Mouse (Mus musculus) right cerebral cortex, postnatal 14 days (tissue): ENCODE measurements around the gene Cacng1.

Experiments used
- DNase-seq: peaks from one replicate; pipeline ENCODE4 v3.0.0; 2022

Cacng1 gene

DNA sequence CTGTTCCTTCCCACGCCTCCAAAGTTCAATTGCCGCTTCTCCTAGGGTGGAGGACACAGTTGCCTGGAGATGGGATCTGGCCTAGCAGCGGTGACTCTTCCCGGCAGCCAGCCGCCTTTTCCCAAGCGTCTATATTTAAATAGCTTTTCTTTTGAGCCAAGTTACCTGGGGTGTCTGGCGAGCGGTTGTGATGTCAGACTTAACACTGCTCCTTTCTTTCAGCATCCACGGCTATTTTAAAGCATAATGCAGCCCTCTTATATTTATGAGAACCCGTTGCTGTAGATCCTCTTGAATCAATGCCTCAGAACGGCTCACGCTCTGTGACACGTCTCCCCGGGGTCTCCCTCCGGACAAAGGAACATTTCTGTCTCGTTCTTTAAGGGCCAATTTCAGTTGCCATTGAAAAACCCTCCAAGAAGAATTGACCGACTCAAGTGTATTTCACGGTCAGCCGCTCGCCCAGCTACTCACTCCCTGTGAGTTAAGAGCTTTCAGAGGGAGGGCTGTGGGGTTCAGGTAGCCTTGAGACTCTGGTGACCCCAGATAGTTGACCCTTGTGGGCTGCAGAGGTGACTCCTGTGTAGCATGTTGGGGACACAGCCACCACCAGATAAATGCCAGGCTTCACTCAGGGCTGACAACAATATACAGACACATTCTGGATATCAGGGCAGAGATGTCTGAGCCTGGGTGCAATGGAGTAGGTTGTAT, 8.3 kb downstream of the Cacng1 start:
- no peak for DNase-seq

DNA sequence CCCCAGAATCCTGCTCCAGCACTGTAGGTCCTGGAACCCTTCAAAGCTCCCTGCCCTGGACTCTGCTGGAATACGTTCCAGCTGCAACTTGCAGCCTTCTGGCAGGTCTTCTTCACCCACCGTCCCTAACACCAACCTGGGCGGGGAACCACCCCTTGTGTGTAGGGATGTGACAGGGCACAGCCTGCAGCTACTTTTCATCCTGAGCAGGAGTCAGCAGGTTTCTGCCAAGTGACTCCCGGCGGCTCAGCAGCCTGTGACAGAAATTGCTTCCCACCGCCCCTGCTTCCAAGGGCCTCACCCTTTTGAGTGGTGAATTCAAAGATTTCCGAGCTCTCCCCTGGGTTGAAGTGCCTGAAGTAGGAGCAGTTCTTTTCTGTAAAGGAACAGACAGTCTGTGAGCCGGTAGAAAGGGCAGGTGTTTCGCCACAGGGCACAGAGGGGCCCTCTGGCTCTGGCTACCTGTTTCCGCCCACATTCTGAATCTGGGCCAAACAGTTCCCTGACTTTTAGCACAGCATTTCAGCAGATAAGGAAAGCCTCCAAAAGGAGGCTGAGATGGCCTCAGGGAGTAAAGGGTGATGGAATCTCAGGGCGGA, 10.7 kb downstream of the Cacng1 start:
- DNase-seq, result no peak

DNA sequence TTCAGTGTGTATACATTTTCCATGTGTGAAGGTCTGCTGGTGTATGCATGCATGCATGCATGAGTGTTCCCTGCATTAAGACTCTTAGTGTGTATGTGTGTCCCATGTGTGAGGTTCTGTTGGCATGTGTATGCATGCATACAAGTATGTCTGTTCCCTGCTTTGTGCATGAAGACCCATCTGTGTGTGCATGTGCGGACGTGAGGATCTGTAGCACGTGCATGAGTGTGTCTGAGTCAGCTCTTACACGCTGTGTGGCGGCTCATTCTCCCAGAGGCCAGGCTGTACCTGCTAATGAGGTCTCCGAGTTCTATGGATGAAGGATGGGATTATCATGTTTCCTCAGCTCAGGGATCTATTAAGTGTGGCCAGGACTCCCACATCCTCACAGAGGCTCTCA, 11.3 kb downstream of the Cacng1 start:
- no peak for DNase-seq

DNA sequence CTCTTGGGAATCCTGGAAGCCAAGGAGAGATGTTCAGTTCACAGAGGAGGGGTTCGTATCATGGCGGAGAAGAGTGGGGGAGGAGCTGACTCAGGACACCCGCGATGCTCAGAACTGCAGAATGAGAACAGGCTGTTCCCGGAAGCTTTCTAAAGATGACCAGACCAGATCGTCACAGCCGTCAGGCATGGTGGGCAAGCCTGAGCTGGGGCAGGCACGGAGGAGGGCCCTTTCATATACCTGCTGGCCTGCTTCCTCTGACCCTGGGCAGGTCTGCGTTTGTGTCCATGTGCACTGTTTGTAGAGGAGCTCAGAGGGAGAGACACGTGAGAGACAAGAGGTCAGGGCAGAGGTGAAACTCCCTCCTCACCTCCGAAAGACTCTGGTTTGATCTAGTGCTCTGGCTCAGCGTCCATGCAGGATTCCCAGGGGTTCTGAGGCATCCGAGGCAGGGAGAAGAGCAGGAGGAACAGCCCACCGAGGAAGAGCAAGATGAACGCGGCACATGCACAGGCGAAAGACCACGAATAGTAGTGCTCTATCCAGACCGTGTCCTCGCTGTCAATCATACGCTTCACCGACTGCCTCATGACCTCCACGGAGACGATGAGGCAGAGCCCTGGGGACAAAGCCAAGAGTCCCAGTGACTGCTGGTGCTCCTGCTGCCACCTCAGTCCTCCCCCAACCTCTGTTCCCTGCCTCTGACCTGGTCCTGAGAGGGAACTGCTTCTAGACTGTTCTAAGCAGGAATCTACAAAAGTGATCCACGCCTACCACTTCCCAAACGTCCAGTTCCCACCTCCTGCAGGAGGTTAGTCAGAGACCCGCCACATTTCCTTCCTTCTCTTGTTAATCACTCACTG, 12.8 kb downstream of the Cacng1 start:
- DNase-seq, result no peak

DNA sequence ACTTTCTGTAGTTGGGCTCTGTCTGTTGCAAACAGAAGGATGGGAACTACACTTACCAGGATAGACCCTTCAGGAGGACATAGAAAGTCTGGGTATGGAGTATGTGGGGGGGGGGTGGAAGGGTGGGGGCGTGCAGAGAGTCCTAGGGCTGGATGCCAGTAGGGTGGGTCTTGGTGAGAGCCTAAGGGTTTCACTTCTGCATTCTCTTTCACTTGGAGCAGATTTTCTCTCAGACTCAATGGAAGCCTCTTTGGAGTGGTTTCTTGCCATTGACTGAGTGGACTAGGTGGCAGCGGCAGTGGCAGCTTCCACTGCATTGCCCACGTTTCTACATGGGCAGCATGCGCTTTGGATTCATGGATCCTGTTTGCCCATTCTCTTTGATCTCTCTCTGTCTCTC, 16.4 kb downstream of the Cacng1 start:
- DNase-seq, result no peak

DNA sequence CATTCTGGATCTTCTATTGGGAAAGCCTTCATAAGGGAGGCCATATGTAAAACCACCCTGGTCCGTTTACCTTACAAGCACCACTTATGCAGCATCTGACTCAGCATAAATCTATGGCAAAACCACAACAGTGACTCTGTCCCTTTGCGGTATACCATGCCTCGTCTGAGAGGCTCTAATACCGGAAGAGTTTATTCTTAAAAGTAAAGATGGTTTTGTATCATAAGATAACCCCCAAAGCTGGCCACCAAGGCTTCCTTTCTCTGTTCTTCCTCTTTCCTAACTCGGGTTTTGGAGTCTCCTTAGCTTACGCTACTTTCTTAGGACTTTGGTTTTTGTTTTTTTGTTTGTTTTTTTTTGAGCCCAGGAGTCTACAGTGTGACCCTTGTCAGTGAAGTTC, 23.0 kb downstream of the Cacng1 start:
- no peak for DNase-seq

DNA sequence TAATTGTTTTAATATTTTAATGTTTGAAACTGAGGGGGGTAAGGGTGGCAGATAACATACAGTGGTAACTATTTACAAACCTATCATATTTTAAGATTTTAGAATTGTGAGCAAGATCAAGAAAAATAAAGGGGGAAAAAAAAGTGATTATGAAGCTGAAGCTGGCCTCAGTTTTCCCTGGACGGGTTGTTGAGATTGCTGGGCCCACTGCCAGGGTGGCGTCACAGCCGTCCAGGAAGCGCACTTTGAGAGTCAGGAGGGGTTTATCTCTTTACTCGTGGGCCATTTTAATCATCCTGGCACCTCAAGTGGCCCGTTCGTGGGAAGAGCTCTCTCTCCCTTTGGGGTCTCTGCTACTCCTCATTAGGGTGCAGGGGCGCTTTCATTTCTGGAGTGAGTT, 24.8 kb downstream of the Cacng1 start:
- no peak for DNase-seq

DNA sequence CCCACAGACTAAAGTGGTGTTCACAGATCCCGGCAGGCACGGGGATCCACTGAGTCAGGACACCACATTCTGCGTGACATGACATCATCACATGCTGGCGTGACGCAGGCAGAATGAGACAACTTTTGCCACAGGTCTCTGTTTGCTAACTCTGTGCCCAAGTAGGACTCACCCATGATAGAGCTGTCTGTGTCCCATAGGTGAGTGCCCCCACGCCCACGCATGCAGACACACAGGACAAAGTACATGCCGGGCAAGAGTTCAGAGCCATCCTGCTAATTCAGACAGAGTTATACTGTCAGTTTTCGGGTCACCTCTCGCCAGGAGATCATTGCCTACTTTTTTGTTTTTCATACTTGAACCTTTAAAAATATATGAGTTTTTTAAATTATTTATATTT, 27.8 kb downstream of the Cacng1 start:
- DNase-seq, result no peak

DNA sequence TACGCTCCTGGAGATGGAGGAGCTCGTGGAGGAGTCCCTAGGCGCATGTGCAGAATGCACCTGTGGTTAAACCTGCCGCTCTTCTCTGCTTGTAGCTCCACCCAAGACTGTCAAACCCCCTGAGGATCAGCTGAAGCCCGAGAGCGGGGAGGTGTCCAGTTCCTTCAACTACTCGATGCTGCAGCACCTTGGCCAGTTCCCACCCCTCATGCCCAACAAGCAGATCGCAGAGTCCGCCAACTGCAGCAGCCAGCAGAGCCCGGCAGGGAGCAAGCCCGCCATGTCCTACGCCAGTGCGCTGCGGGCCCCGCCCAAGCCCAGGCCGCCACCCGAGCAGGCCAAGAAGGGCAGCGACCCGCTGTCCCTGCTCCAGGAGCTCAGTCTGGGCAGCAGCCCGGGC, 30.0 kb downstream of the Cacng1 start:
- no peak for DNase-seq

DNA sequence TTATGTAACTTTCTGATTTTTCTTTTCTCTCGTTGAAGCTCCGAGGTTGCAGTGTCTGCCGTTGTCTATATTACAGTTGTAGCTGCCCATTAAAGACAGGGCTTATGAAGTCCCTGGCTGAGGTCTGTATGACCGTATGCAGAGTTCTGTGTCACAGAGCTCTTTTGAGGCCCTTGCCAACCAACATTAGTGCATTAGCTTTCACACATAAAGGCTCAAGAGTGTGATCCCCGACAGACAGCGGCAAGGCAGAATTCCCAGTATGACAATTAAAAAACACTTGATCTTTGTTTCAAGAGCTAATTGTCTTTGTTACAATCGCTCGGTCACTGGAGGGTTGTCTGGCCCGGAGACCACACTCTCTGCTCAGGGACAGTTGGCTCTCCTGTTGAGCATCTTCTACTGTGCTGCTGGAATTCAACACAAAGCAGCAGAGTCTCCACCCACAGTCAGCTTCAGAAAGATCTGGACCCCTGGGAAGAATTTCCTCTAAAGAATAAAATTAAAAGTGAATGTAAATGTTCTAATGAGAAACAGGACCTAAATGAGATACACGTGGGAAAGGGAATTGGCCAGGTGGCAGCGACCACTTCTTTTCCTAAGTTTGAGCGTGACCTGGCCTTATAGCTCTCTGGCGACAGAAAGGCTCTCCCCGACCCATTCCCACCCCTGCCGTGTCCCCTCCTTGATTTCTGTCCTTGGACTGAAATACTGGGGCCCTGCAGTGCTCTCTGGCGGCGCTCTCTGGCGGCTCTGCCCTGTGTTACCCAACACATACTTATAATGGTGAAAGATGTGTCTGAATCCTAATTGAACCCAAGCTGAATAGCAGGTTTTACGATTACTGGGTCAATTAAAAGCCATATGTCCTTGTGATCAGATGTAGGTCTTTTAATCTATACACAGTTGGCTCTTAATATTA, 32.5 kb downstream of the Cacng1 start:
- DNase-seq, result no peak

DNA sequence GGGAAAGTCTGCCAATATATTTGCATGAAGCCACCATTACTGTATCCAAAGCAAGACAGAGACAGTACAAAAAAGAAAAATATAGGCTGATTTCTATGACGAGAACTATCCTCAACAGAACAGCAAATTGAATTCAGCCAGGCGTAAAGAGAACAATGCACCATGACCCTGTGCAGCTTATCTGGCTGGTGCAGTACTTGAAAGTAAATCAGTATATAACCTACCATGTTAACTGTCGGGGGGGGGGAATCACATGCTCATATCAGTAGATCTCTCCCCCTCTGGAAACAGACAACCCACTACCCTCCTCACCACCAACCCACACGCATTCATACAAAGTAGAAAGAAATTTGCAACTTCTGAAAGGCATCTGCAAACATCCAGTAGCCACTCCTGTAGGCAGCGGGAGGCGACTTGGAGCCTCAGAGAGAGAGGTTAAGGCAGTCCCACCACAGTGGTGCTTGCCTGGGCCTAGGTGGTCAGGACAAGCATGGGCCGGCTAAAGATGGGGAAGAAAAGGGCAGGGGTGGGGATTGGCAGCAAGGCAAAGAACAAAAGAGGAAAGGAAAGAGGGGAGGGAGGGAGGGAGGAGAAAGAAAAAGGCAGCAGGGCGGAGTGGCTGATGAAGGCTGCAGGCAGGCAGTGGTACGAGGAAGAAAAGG, 33.5 kb downstream of the Cacng1 start:
- DNase-seq, result no peak

DNA sequence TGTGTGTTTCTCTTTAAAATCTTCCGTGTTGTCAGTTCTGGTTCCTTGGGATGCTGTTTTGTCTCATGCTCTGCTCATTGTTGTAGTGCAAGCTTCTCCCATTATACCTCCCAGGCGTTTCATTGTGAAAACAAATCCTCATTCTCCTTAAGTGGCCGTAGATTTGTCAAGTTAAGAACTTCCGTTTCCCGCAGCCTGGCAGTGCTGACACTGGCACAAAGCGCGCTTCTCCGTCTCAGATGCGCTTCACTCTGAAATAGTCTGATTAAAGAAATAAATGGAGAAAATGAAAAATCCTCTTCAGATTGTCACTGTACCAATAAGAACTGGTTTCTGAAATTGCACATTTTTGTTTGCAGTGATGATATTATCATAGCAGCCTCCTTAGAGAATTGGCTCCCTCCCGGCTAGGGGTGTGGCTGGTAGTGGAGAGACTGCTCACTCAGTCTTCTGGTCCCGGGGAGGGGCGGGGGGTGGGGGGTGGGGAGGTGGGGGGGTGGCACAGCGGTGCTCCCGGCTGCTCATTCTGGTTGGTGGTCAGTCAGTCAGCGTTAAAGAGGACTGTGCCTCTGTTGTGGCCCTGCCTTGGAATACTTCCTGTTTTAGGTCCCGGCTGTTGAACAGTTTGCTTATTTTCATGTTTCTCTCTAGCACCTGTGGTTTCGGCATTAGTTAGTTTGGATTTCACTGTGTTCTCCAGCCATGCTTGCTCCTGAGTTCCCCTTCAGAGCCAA, 39.9 kb downstream of the Cacng1 start:
- DNase-seq, result no peak

DNA sequence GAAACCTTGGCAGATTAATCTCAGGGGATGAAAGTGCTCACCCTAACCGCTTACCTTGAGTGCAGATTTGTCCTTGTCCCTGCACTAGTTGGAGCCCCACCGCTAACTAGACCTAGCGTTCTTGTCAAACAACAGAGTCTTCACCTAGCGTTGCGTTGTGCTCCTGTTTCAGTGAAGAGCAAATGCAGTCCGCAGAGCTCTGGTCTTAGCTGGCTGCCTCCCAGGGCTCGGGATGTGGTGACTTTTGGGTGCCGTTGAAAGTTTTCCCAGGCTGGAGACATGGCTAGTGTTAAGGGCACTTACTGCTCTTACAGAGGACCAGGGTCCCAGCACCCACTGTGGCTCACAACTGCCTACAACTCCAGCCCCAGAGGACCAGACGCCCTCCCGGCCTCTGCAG, 41.1 kb downstream of the Cacng1 start:
- no peak for DNase-seq

DNA sequence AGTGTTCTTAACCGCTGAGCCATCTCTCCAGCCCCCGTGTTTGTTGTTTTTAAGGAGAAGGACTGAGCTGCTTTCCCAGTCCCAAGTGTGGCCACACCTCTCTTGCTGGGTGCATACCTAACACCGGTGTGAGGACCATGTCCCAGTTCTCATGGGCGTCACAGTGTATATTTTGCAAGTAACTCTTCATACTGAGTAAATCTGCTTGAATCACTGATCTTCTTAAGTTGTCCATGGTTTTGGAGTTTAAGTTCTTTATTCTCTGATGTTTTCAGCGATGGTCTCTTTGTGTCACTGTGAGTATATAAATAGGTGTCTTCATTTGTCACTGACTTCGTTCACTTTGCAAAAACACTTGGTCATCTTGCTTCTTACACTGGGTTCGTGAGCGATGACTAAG, 41.7 kb downstream of the Cacng1 start:
- DNase-seq, result no peak

DNA sequence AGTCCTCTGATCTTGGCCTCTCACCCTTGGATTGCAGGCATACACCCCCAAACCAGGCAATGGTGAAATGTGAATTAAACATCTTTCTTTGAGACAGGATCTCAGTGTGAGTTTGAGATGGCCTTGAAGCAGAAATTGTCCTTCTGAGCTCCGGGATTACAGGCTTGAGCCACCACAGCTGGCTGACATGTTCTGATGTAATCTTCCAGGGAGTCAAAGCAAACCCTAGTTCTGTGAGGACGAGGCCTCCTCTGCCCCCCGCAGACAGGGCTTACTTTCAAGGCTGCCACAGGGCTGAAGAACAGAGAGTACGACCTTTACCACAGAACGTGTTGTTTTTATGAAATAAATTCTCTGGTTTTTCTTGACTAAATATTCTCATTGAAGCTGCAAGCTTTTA, 42.3 kb downstream of the Cacng1 start:
- DNase-seq, result no peak

DNA sequence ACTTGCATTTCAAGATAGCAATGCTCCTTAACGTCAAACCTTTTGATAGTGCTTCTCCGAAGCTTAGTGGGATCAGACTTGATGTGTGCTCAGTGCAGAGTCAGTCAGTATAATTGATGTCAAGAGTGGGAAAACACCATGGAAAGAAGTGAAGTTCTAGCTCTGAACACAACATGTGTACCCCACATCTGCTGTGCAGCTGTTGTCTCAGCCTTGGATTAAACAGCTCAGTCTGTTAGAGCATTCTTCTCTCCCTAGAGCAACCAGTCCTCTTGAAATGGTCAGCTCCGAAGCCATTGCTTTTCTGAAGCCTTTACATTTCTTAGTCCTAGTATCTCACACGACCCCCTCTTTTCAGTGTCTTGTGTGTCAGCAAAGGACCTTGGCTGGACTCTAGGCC, 47.3 kb downstream of the Cacng1 start:
- no peak for DNase-seq

DNA sequence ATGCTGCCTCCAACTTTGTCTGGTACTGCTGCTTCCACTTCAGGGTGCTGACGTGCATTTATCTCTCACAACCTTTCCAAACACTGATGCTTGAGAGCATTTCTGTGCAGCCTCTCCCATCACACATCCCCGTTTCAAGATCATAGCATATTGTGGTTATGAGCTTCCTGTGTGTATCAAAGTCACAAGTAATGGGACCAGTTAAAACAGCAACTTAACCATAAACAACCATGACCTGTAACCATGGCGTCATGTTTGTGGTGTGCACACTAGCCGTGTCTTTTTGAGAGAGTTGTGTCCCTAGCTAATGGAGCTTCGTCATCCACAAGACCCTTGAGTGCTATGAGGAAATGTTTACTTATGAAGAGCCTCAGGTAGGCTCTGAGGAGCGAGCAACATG, 48.1 kb downstream of the Cacng1 start:
- DNase-seq, result no peak

DNA sequence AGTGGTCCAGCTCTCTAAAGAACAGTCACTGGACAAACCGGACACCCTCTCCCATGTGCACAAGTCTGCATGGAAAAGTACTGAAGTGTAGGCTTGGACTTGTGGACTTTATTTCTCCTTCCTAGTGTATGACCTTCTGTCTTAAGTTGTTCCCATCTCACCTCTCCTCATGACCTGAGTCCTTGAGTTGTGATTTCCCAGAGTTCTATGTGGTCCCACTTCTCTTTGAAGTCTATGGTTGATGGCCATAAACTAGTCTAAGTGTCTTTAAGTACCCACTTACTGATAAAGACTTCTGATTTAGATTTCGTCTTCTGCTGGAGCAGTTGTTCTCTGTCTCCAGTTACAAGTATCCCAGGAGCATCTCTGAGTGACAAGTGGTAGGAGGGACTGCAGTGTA, 48.8 kb downstream of the Cacng1 start:
- DNase-seq, result no peak

DNA sequence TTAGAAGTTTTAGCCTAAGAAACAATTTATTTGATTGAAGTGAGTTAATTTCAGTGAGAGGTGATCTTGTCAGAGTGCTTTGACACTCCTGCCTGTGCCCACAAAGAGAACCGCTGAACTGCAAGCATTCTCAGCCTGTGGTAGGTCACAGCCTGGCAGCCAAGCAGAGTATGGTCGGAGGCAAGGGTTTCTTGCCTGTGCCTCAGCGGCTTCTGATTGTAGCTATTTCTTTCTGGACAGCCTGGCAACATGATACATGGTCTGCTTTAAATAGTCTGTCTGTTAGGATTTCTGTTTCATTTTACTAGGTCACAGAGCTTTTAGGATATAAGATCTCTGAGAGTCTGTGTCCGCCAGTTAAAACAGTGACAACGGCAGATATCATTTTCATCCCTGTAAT, 53.7 kb downstream of the Cacng1 start:
- DNase-seq, result no peak

DNA sequence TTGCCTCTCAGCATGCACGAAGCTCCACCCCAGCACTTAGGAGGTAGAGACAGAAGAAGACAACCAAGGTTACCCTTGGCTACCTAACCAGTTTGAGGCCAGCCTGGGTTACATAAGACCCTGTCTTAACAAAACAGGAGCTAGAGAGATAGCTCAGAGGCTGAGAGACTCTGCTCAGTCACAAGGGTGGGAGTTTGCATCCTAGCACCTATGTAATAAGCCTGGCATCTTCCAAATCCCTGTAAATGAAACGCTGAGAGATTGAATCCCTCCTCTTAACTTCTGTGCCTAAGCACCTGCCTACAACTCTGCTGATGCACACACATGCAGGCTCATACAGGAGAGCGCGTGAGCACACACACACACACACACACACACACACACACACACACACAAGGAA, 55.9 kb downstream of the Cacng1 start:
- no peak for DNase-seq

DNA sequence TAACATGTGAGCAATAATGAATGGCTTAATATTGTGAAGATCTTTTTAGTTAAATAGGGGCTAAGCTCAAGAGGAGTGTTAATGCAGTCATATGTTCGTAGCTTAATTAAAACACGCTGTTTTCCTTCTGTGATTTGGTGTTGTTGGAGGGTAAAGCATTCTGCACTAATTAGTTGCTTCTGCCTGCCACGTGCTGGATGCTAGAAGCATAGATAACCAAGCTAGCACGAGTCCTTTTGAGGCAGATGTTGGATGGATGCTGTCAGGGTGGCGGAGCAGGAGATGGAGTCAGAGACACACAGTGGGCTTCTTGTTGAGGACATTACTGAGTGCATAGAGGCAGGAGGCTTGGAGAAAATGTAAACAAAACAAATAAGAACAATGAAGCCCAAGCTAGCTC, 59.2 kb downstream of the Cacng1 start:
- DNase-seq, result no peak

DNA sequence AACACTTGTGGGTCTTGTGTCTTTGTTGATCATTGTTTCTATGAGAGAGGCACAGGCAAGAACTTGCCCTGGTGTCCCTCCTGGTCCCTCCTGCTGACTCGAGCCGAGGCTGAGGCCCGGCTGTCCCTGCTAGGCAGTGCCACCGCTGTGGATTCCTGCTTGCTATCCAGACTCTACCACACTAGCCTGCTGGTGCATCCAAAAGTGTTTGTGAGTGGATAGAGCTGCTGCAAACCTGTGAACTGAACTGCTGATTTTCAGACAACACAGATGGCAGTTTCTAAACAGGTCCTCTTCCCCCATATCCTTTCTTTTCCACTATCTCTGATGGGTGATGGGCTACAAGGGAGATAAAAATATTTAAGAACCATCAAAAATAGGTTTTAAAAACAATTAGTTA, 60.8 kb downstream of the Cacng1 start:
- DNase-seq, result no peak
